Mouse (Mus musculus): ENCODE results near the gene Ang. TPM values are rescaled to one million over a fixed set of nuclear protein-coding genes. Genes with fewer than 3 reads are reported as not detected.
"Not testable (repeated sequence)": the region's sequence is repeated elsewhere in the genome, so short reads cannot be mapped to it uniquely, and the experiment has no call there.

Ang gene
- total RNA-seq, 1 experiment, result 1.2 TPM

DNA sequence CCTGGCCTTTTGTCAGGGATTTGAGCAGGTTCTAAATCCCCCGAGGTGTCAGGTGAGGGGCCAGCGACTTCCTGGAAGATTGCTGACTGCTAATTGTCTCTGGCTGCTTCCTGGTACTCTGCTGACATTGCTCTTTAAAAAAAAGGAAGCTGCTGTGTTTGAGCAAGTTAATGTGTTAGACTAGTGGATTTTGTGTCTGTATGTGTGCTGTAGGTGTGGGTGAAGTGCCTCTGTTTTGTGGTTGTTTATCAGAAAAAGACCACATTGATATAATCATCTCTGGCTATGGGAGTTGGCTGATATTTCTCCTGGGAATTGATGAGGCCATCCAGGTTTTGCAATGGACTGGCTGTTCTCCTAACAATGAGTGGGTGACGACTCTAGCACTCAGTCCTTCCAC is 2.5 kb downstream of the Ang start:
- TF ChIP-seq ZNF384 (IDR thresholded peaks at IDR 0.05; ENCODE audit: low read depth, low read length) (no peak), CHD2 (IDR thresholded peaks at IDR 0.05; ENCODE audit: low read depth, low read length) (no peak), ZC3H11A (IDR thresholded peaks at IDR 0.05; ENCODE audit: borderline replicate concordance, low read depth, low read length) (no peak), MAFK (IDR thresholded peaks at IDR 0.05; ENCODE audit: insufficient read depth, low read depth, low read length) (no peak), HCFC1 (IDR thresholded peaks at IDR 0.05; ENCODE audit: borderline replicate concordance, insufficient read depth, low read length) (no peak)
- DNase-seq (ENCODE audit: low read depth, low spot score), result no peak
- Histone ChIP-seq H3K36me3 (ENCODE audit: control insufficient read depth, insufficient read depth, low read length, poor library complexity, severe bottlenecking) (no peaks in the 10 kb centered on the region), H3K4me3 (ENCODE audit: insufficient read depth in 1 of 2, low read depth in 1 of 2, low read length in 2 of 2, poor library complexity in 1 of 2, severe bottlenecking in 1 of 2) (no peak overlapping the region), H3K4me1 (ENCODE audit: control insufficient read depth in 2 of 2, insufficient read depth in 2 of 2, low read length in 2 of 2, poor library complexity in 1 of 2) (no peaks in the 10 kb centered on the region), H3K27ac (ENCODE audit: insufficient read depth, low read depth, low read length, poor library complexity, severe bottlenecking) (no peak overlapping the region), H3K9me3 (ENCODE audit: control insufficient read depth, insufficient read depth, low read depth, low read length) (no peaks in the 10 kb centered on the region), H3K9ac (ENCODE audit: insufficient read depth, low read depth, low read length, poor library complexity, severe bottlenecking) (no peak overlapping the region)
- in situ Hi-C loops (cut with MboI; ENCODE audit: low sequenced_read_pairs in 2 of 2, unreplicated experiment in 2 of 2), result loop anchor here (10.0 to 25.0 kb wide), 2 partner anchors 669 to 681 kb away; partner anchors contain the start of gene Ang4 (in 2 of the 2)

DNA sequence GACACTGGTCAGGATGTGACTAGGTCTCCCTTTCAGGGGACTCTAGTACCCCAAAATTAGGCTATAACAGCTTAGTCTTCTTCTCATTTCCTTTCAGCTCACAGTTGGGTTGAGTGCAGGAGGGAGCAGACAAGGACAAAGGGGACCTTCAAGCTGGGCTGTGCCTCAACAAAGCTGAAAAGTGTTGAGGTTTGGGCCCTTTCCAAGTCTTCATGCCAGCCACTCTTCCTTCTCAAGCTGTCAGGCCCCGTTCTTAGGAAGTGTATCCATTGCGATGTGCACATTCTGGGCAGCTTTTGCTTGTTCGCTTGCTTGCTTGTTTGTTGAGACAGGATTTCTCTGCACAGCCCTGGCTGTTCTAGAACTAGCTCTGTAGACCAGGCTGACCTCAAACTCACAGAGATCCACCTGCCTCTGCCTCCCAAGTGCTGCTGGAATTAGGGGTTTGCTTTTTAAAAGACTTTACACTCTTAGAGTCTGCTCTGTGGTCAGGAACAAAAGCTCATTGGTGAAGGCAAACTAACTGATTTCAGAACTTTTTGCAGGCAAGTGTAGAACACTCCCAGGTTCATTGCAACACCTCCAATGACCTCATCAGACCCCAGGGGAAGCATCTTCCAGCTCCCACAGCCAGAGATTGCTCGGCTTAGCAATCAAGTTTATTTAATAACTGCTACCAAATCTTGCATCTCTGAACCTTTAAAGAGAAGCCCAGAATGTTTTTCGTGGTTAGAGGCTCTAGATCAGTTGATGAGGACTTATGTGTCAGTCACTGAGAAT is 3.3 kb downstream of the Ang start:
- Histone ChIP-seq H3K4me3 (ENCODE audit: insufficient read depth in 1 of 2, low read depth in 1 of 2, low read length in 2 of 2, poor library complexity in 1 of 2, severe bottlenecking in 1 of 2) (no peak overlapping the region), H3K4me1 (ENCODE audit: control insufficient read depth in 2 of 2, insufficient read depth in 2 of 2, low read length in 2 of 2, poor library complexity in 1 of 2) (no peaks in the 10 kb centered on the region), H3K27ac (ENCODE audit: insufficient read depth, low read depth, low read length, poor library complexity, severe bottlenecking) (no peak overlapping the region), H3K9ac (ENCODE audit: insufficient read depth, low read depth, low read length, poor library complexity, severe bottlenecking) (no peak overlapping the region), H3K36me3 (ENCODE audit: control insufficient read depth, insufficient read depth, low read length, poor library complexity, severe bottlenecking) (no peaks in the 10 kb centered on the region), H3K9me3 (ENCODE audit: control insufficient read depth, insufficient read depth, low read depth, low read length) (no peaks in the 10 kb centered on the region)
- no peak for DNase-seq (ENCODE audit: low read depth, low spot score)
- TF ChIP-seq ZC3H11A (IDR thresholded peaks at IDR 0.05; ENCODE audit: borderline replicate concordance, low read depth, low read length) (no peak), CHD2 (IDR thresholded peaks at IDR 0.05; ENCODE audit: low read depth, low read length) (no peak), MAFK (IDR thresholded peaks at IDR 0.05; ENCODE audit: insufficient read depth, low read depth, low read length) (no peak), HCFC1 (IDR thresholded peaks at IDR 0.05; ENCODE audit: borderline replicate concordance, insufficient read depth, low read length) (no peak), ZNF384 (IDR thresholded peaks at IDR 0.05; ENCODE audit: low read depth, low read length) (no peak)
- in situ Hi-C loops (cut with MboI; ENCODE audit: low sequenced_read_pairs in 2 of 2, unreplicated experiment in 2 of 2), result loop anchor here (10.0 to 25.0 kb wide), 2 partner anchors 668 to 681 kb away; partner anchors contain the start of gene Ang4 (in 2 of the 2)

- Histone ChIP-seq H3K27ac (ENCODE audit: insufficient read depth, low read depth, low read length, poor library complexity, severe bottlenecking) (no peak overlapping the region), H3K36me3 (ENCODE audit: control insufficient read depth, insufficient read depth, low read length, poor library complexity, severe bottlenecking) (no peaks in the 10 kb centered on the region), H3K9ac (ENCODE audit: insufficient read depth, low read depth, low read length, poor library complexity, severe bottlenecking) (no peak overlapping the region), H3K4me1 (ENCODE audit: control insufficient read depth in 2 of 2, insufficient read depth in 2 of 2, low read length in 2 of 2, poor library complexity in 1 of 2) (no peaks in the 10 kb centered on the region), H3K9me3 (ENCODE audit: control insufficient read depth, insufficient read depth, low read depth, low read length) (no peaks in the 10 kb centered on the region), H3K4me3 (ENCODE audit: insufficient read depth in 1 of 2, low read depth in 1 of 2, low read length in 2 of 2, poor library complexity in 1 of 2, severe bottlenecking in 1 of 2) (no peak overlapping the region)
- TF ChIP-seq MAFK (IDR thresholded peaks at IDR 0.05; ENCODE audit: insufficient read depth, low read depth, low read length) (no peak), ZNF384 (IDR thresholded peaks at IDR 0.05; ENCODE audit: low read depth, low read length) (no peak), HCFC1 (IDR thresholded peaks at IDR 0.05; ENCODE audit: borderline replicate concordance, insufficient read depth, low read length) (no peak), ZC3H11A (IDR thresholded peaks at IDR 0.05; ENCODE audit: borderline replicate concordance, low read depth, low read length) (no peak), CHD2 (IDR thresholded peaks at IDR 0.05; ENCODE audit: low read depth, low read length) (no peak)
- DNase-seq (ENCODE audit: low read depth, low spot score), result no peak
- in situ Hi-C loops (cut with MboI; ENCODE audit: low sequenced_read_pairs in 2 of 2, unreplicated experiment in 2 of 2), result loop anchor here (10.0 to 25.0 kb wide), 2 partner anchors 667 to 680 kb away; partner anchors contain the start of gene Ang4 (in 2 of the 2)
Measured at GRCm38 (mm10) chr14:51094921-51095320, 4.0 kb downstream of the Ang start.

DNA sequence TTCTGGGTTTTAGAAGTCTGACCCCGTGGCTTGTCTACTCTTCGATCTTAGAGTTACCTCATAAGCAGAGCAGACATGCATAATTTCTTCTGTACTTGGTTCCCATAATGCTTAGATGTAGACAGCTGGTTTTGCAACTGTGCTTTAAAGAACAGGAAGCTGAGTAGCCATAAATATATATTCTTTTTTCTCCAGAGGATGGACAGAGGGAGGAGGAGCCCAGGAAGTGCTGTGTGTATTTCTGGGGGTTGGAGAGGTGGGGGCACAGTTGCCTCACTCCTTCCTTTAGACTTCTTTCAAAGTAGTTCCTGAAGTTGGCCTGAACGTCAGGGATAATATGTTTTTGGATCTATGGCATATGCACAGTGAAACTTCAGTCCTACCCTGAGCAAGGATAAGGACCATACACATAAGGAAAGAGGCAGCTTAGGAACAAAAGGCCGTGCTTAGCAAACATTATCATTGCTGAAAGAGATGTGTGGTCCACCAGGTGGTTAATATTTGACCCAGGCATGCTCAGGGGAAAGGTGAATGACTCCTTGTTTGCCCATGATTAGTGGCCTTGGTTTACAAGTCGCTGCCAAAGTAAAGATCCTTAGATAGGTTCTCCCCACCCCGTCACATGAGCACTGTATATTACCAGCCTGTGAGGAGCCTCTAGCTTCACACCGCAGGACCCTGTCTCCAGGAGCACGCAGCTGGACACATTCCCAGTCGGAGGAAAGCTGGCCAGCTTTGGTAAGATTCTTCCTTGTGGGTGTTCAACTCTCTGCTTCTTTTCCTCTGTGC is 5.0 kb downstream of the Ang start:
- no peak overlapping the region for H3K4me3 ChIP-seq (ENCODE audit: insufficient read depth in 1 of 2, low read depth in 1 of 2, low read length in 2 of 2, poor library complexity in 1 of 2, severe bottlenecking in 1 of 2)
- H3K4me1 ChIP-seq (ENCODE audit: control insufficient read depth in 2 of 2, insufficient read depth in 2 of 2, low read length in 2 of 2, poor library complexity in 1 of 2), result no peaks in the 10 kb centered on the region
- H3K36me3 ChIP-seq (ENCODE audit: control insufficient read depth, insufficient read depth, low read length, poor library complexity, severe bottlenecking), result no peaks in the 10 kb centered on the region
- no peak overlapping the region for H3K27ac ChIP-seq (ENCODE audit: insufficient read depth, low read depth, low read length, poor library complexity, severe bottlenecking)
- H3K9me3 ChIP-seq (ENCODE audit: control insufficient read depth, insufficient read depth, low read depth, low read length), result no peaks in the 10 kb centered on the region
- no peak overlapping the region for H3K9ac ChIP-seq (ENCODE audit: insufficient read depth, low read depth, low read length, poor library complexity, severe bottlenecking)
- TF ChIP-seq ZC3H11A (IDR thresholded peaks at IDR 0.05; ENCODE audit: borderline replicate concordance, low read depth, low read length) (no peak), HCFC1 (IDR thresholded peaks at IDR 0.05; ENCODE audit: borderline replicate concordance, insufficient read depth, low read length) (no peak), ZNF384 (IDR thresholded peaks at IDR 0.05; ENCODE audit: low read depth, low read length) (no peak), MAFK (IDR thresholded peaks at IDR 0.05; ENCODE audit: insufficient read depth, low read depth, low read length) (no peak), CHD2 (IDR thresholded peaks at IDR 0.05; ENCODE audit: low read depth, low read length) (no peak)
- in situ Hi-C loops (cut with MboI; ENCODE audit: low sequenced_read_pairs in 2 of 2, unreplicated experiment in 2 of 2), result loop anchor here (10.0 to 25.0 kb wide), 2 partner anchors 666 to 679 kb away; partner anchors contain the start of gene Ang4 (in 2 of the 2)
- no peak for DNase-seq (ENCODE audit: low read depth, low spot score)

- H3K36me3 ChIP-seq (ENCODE audit: control insufficient read depth, insufficient read depth, low read length, poor library complexity, severe bottlenecking), result not testable (repeated sequence)
Measured at GRCm38 (mm10) chr14:51098300-51098699, 7.3 kb downstream of the Ang start.

More at GRCm38 (mm10) chr14:51098300-51098699, 7.3 kb downstream of the Ang start:
- not testable (repeated sequence) for DNase-seq (ENCODE audit: low read depth, low spot score); H3K4me1 ChIP-seq (ENCODE audit: control insufficient read depth in 2 of 2, insufficient read depth in 2 of 2, low read length in 2 of 2, poor library complexity in 1 of 2); H3K4me3 ChIP-seq (ENCODE audit: insufficient read depth in 1 of 2, low read depth in 1 of 2, low read length in 2 of 2, poor library complexity in 1 of 2, severe bottlenecking in 1 of 2); H3K9me3 ChIP-seq (ENCODE audit: control insufficient read depth, insufficient read depth, low read depth, low read length); H3K27ac ChIP-seq (ENCODE audit: insufficient read depth, low read depth, low read length, poor library complexity, severe bottlenecking); H3K9ac ChIP-seq (ENCODE audit: insufficient read depth, low read depth, low read length, poor library complexity, severe bottlenecking)
- in situ Hi-C loops (cut with MboI; ENCODE audit: low sequenced_read_pairs in 2 of 2, unreplicated experiment in 2 of 2), result loop anchor here (10.0 to 25.0 kb wide), 2 partner anchors 664 to 677 kb away; partner anchors contain the start of gene Ang4 (in 2 of the 2)

Data from ES-E14 (cell line).